Mouse (Mus musculus) thymus, adult 2 months (tissue): ENCODE results near the gene Lztfl1.

Experiments used
- CTCF ChIP-seq: fragments of 200-500 bp; IDR thresholded peaks from 2 replicates; pipeline ENCODE4 v1.5.1; 2012; ENCODE audit warnings: mild to moderate bottlenecking, control low read depth, low read length, moderate library complexity, borderline replicate concordance; ENCODE audit not compliant: control insufficient read depth, poor library complexity, insufficient read depth; ENCODE audit errors: extremely low read depth
- POLR2A ChIP-seq: fragments of 200-500 bp; IDR thresholded peaks from 2 replicates; pipeline ENCODE4 v1.6.1; 2012; ENCODE audit warnings: mild to moderate bottlenecking, low read length, control low read depth, moderate library complexity; ENCODE audit not compliant: control insufficient read depth, poor library complexity, insufficient read depth; ENCODE audit errors: extremely low read depth

DNA sequence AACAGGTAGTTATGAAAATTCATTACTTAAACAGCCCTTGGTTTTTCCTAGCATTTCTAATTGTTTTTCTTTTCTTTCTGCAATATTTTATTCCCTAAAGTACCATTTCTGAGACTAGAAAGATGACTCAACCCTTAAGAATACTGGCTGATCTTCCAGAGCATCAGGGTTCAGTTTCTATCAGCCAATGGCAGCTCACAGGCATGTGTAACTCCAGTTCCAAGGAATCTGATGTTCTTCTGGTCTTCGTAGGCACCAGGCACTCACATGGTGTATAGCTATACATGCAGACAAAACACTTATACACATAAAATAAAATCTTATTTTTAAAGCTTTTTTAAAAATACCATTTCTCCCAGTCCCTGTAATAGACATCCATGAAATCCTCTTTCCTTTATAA is 40.7 kb upstream of the Lztfl1 start:
- TF ChIP-seq CTCF (no peak), POLR2A (no peak)
